Mouse (Mus musculus): ENCODE measurements around the gene Apol9b. TPM values are rescaled to one million over a fixed set of nuclear protein-coding genes. Genes with fewer than 3 reads are reported as not detected.

The Apol9b gene
- 1.2 and 1.8 TPM in 2 replicates for polyA plus RNA-seq (2015; fragmentation: Nextera tagmentation; extraction: Ambion mirVana)

GRCm38 (mm10) chr15:77728739-77729138 is at the start of gene Apol9b:
TSS of gene Apol9b (plus strand) at chr15:77729039.

DNA sequence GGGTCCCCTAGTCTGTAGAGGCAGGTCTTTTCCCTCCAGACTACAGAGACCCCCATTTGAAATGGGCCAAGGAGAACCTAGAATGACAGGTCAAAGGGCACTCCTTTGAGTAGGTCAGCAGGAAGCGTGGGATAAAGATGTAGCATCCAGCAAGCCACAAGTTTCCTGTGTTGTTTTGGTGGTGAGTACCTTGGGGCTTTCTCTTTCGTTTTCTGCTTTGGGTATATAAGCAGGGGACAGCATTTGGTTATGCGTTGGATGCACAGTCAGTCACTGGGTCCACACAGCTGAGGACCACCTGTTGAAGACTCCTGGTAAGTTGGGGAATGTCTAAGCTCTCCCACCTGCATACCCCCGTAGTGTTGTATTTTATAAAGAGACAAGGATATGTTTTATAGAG is 30.2 kb upstream of the Apol9b start, which contains the start of gene Apol7e:
Apol7e (plus strand) TSS at position 202 of the 400 bp plus-strand sequence.

GRCm38 (mm10) chr15:77756848-77757247 is 28.0 kb downstream of the Apol9b start, which contains the start of gene Apol8:
TSS of gene Apol8 (minus strand) at chr15:77757003.

Other genes starting within 250 kb of the Apol9b start
- gene Apol11a, start 220.8 kb upstream of the Apol9b start, polyA plus RNA-seq (2015; fragmentation: Nextera tagmentation; extraction: Ambion mirVana): not detected in 2 replicates
- not detected in 2 replicates for gene Apol7c, start 195.7 kb upstream of the Apol9b start, polyA plus RNA-seq (2015; fragmentation: Nextera tagmentation; extraction: Ambion mirVana)
- not detected in 2 replicates for gene 1700025B11Rik, start 167.1 kb upstream of the Apol9b start, polyA plus RNA-seq (2015; fragmentation: Nextera tagmentation; extraction: Ambion mirVana)
- gene Apol10b, start 132.9 kb upstream of the Apol9b start, polyA plus RNA-seq (2015; fragmentation: Nextera tagmentation; extraction: Ambion mirVana): 0.65 TPM in 1 of 2 replicates, not detected in the other
- not detected in 2 replicates for gene Gm36245, start 129.8 kb upstream of the Apol9b start, polyA plus RNA-seq (2015; fragmentation: Nextera tagmentation; extraction: Ambion mirVana)
- 0.21 and 0.39 TPM in 2 replicates for gene Apol11b, start 85.8 kb upstream of the Apol9b start, polyA plus RNA-seq (2015; fragmentation: Nextera tagmentation; extraction: Ambion mirVana)
- 0.06 TPM in 1 of 2 replicates, not detected in the other for gene Apol7e, start 30.2 kb upstream of the Apol9b start, polyA plus RNA-seq (2015; fragmentation: Nextera tagmentation; extraction: Ambion mirVana)
- gene Apol8, start 28.0 kb downstream of the Apol9b start, polyA plus RNA-seq (2015; fragmentation: Nextera tagmentation; extraction: Ambion mirVana): 0.86 TPM in 1 of 2 replicates, not detected in the other
- gene Myh9, start 113.1 kb downstream of the Apol9b start, polyA plus RNA-seq (2015; fragmentation: Nextera tagmentation; extraction: Ambion mirVana): 18.5 and 27.3 TPM in 2 replicates
- gene Txn2, start 200.0 kb downstream of the Apol9b start, polyA plus RNA-seq (2015; fragmentation: Nextera tagmentation; extraction: Ambion mirVana): 214 and 410 TPM in 2 replicates
- gene Foxred2, start 227.7 kb downstream of the Apol9b start, polyA plus RNA-seq (2015; fragmentation: Nextera tagmentation; extraction: Ambion mirVana): 1.9 and 2.0 TPM in 2 replicates
- gene Eif3d, start 241.8 kb downstream of the Apol9b start, polyA plus RNA-seq (2015; fragmentation: Nextera tagmentation; extraction: Ambion mirVana): 96.1 and 143 TPM in 2 replicates